Mouse (Mus musculus) limb, embryonic 10.5 days (tissue): ENCODE measurements around the gene Ehmt2. TPM values are rescaled to one million over a fixed set of nuclear protein-coding genes. Genes with fewer than 3 reads are reported as not detected.

Source experiments
- DNase-seq: peaks from one replicate; pipeline ENCODE4 v3.0.0-alpha.2; 2017; ENCODE audit warnings: low spot score
- H3K27ac ChIP-seq: fragments of 300-500 bp; sonication (generic); 2 replicates; pipeline ENCODE4 v1.5.1; 2016; ENCODE audit warnings: mild to moderate bottlenecking
- H3K27me3 ChIP-seq: fragments of 300-500 bp; sonication (generic); 2 replicates; pipeline ENCODE4 v1.6.1; 2016; ENCODE audit warnings: low read depth, mild to moderate bottlenecking; ENCODE audit not compliant: poor library complexity, severe bottlenecking
- H3K36me3 ChIP-seq: fragments of 300-500 bp; sonication (generic); 2 replicates; pipeline ENCODE4 v1.6.1; 2016; ENCODE audit warnings: mild to moderate bottlenecking, moderate library complexity
- H3K4me1 ChIP-seq: fragments of 300-500 bp; sonication (generic); 2 replicates; pipeline ENCODE4 v1.6.1; 2016
- H3K4me3 ChIP-seq: fragments of 300-500 bp; sonication (generic); 2 replicates; pipeline ENCODE4 v1.5.1; 2016; ENCODE audit warnings: mild to moderate bottlenecking, moderate library complexity
- H3K9me3 ChIP-seq: fragments of 300-500 bp; sonication (generic); replicated peaks from 2 replicates; pipeline ENCODE4 v1.6.1; 2016; ENCODE audit warnings: mild to moderate bottlenecking
- WGBS: fragments of 180-500 bp; shearing (Covaris S2); methylation state at CpG from one replicate; pipeline ENCODE4 v1.1.7; 2016; 5-methylcytosine and 5-hydroxymethylcytosine counted together
- polyA plus RNA-seq: library from polyadenylated mRNA; unstranded; fragments of >200 nt; fragmentation: Nextera tagmentation; extraction: Ambion mirVana; gene quantifications from 2 replicates; pipeline ENCODE4 v1.2.1, GENCODE M21; 2016

Ehmt2 gene
- polyA plus RNA-seq, 1 experiment from 2014 or later: 116 TPM

- Histone ChIP-seq H3K4me1 (peaks cover 21% of the 10 kb centered on the region), H3K27ac (no peak within 1 kb of the TSS), H3K36me3 (no peaks in the 10 kb centered on the region), H3K27me3 (peaks cover 31% of the 10 kb centered on the region), H3K4me3 (no peak within 1 kb of the TSS), H3K9me3 (no peaks in the 10 kb centered on the region)
- no peak for DNase-seq
- WGBS: 66% methylated on average over 11 of the region's 11 CpGs
Measured at GRCm38 (mm10) chr17:34879336-34879879, 18.9 kb upstream of the Ehmt2 start, which contains the start of gene Zbtb12. Gene Zbtb12 (plus strand): TSS chr17:34879483.

- no peak for DNase-seq
- no peak overlapping the region for H3K27ac ChIP-seq
Measured at GRCm38 (mm10) chr17:34881166-34881565, 17.1 kb upstream of the Ehmt2 start.

GRCm38 (mm10) chr17:34881683-34882310, 16.5 kb upstream of the Ehmt2 start, which contains the start of gene Gm20547:
Gene Gm20547 (minus strand): TSS chr17:34882042.
- WGBS: 12% methylated on average over 15 of the region's 15 CpGs
- no peak for DNase-seq
- Histone ChIP-seq H3K4me1 (peaks cover 21% of the 10 kb centered on the region), H3K27me3 (peaks cover 31% of the 10 kb centered on the region), H3K36me3 (no peaks in the 10 kb centered on the region), H3K4me3 (peak within 1 kb of the TSS; percentile 22; the same call in 1 of the 2 replicates), H3K9me3 (no peaks in the 10 kb centered on the region), H3K27ac (no peak within 1 kb of the TSS)

More at GRCm38 (mm10) chr17:34881166-34881565, 17.1 kb upstream of the Ehmt2 start:
- H3K9me3 ChIP-seq: no peaks in the 10 kb centered on the region
- H3K36me3 ChIP-seq: no peaks in the 10 kb centered on the region
- H3K4me1 ChIP-seq: peaks cover 21% of the 10 kb centered on the region
- H3K4me3 ChIP-seq: no peak overlapping the region
- peaks cover 31% of the 10 kb centered on the region for H3K27me3 ChIP-seq

DNA sequence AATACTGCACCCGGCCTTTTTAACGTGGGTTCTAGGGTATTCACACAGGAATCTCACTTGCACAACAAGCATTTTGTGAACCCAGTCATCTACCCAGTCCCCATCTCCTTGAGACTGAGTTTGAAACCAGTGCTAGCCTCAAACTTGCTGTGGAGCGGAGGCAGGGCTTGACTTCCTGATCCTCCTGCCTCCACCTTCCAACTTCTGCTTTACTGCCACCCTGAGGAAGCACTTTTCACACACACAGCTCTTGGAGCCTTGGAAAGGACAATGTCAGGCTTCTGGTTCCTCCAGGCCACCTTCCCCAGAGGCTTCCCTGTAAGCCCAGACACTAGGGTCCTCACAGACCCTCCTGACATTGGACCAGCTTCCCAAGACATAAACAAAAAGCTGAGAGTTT, 14.9 kb upstream of the Ehmt2 start:
- Histone ChIP-seq H3K36me3 (no peaks in the 10 kb centered on the region), H3K27me3 (peaks cover 31% of the 10 kb centered on the region), H3K27ac (no peak overlapping the region), H3K4me1 (peaks cover 21% of the 10 kb centered on the region), H3K4me3 (no peak overlapping the region), H3K9me3 (no peaks in the 10 kb centered on the region)
- WGBS: 75% methylated on average over 3 of the region's 3 CpGs
- no peak for DNase-seq

GRCm38 (mm10) chr17:34884704-34885103, 13.6 kb upstream of the Ehmt2 start:
- H3K9me3 ChIP-seq: no peaks in the 10 kb centered on the region
- peaks cover 29% of the 10 kb centered on the region for H3K27me3 ChIP-seq
- no peak overlapping the region for H3K4me3 ChIP-seq
- H3K27ac ChIP-seq: no peak overlapping the region
- H3K36me3 ChIP-seq: no peaks in the 10 kb centered on the region
- H3K4me1 ChIP-seq: peaks cover 17% of the 10 kb centered on the region
- WGBS: 86% methylated on average over 6 of the region's 6 CpGs
- no peak for DNase-seq

DNA sequence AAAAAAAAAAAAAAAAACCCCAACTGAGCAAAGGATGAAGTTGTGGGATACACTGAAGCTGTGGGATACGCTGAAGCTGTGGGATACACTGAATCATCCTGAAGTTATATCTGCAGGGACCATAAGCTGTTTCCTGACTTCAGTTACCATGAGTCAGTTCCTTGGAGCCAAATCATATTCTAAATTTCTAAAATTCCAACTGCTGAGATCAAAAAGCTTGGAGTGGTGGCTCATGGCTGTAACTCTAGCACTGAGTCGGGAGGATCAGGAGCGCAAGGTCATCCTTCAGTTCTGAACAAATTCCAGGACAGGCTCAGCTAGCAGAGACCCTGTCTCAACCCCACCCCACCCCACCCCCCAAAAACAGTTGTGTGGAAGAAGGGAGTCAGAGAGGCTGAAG, 12.7 kb upstream of the Ehmt2 start:
- no peak for DNase-seq
- no peak overlapping the region for H3K4me3 ChIP-seq
- H3K27me3 ChIP-seq: peaks cover 27% of the 10 kb centered on the region
- H3K9me3 ChIP-seq: no peaks in the 10 kb centered on the region
- 85% methylated on average over 3 of the region's 3 CpGs for WGBS
- H3K27ac ChIP-seq: no peak overlapping the region
- H3K4me1 ChIP-seq: peaks cover 15% of the 10 kb centered on the region
- H3K36me3 ChIP-seq: no peaks in the 10 kb centered on the region

- Histone ChIP-seq H3K4me3 (no peak overlapping the region), H3K9me3 (no peaks in the 10 kb centered on the region), H3K4me1 (peaks cover 8% of the 10 kb centered on the region), H3K27me3 (peaks cover 10% of the 10 kb centered on the region; the same call in 1 of the 2 replicates), H3K27ac (no peak overlapping the region), H3K36me3 (no peaks in the 10 kb centered on the region)
- no peak for DNase-seq
- 90% methylated on average over 5 of the region's 5 CpGs for WGBS
Measured at GRCm38 (mm10) chr17:34887942-34888341, 10.3 kb upstream of the Ehmt2 start.

DNA sequence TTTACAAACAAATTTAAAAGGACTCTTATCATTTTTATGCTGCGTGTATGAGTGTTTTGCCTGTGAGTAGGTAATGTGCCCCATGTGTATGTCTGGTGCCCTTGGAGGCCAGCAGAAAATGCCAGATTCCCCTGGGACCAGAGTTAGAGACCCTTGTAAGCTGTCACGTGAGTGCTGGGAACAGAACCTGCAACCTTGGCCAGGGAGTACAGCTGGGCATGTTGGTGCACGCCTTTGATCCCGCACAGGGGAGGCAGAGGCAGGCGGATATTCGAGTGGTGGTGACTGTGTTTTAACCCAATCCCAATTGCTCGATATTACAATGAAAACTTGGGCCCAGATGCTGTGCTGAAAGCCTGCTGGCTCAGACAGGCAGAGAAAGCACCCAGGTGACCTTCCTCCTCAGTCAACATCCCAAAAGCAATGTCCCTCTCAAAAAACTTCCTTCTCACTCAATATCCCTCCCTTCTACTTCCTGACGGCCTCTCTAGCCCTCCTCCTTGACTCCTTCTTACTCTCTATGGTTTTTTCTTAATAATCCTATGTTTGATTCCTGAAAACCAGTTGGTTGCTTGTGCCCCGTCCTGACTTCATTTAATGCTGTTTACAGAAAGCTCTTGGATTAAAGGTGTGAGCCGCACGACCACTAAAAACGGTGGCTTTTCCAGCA, 8.1 kb upstream of the Ehmt2 start:
- no peaks in the 10 kb centered on the region for H3K9me3 ChIP-seq
- 90% methylated on average over 12 of the region's 12 CpGs for WGBS

DNA sequence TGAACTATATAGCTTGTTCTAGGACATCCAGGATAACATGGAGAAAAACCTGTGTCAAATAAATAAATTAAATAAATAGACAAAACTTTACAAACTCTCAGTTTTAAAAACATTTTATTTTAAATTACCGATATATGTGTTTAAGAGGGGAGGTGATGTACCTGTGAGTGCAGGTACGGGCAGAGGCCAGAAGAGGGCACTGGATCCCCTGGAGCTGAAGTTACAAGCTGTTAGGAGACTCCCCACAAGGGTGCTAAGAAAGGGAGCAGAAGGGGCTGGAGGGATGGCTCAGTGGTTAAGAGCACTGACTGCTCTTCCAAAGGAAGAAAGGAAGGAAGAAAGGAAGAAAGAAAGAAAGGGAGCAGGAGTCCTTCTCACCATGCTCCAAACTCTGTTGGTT, 6.9 kb upstream of the Ehmt2 start:
- Histone ChIP-seq H3K4me3 (no peak overlapping the region), H3K4me1 (peaks cover 25% of the 10 kb centered on the region), H3K27me3 (no peaks in the 10 kb centered on the region), H3K36me3 (peaks cover 12% of the 10 kb centered on the region), H3K9me3 (no peaks in the 10 kb centered on the region), H3K27ac (no peak overlapping the region)
- WGBS: 93% methylated on average over 2 of the region's 2 CpGs
- no peak for DNase-seq

More for the DNA sequence above, 8.1 kb upstream of the Ehmt2 start:
- no peak overlapping the region for H3K27ac ChIP-seq
- no peak overlapping the region for H3K4me3 ChIP-seq
- H3K27me3 ChIP-seq: no peaks in the 10 kb centered on the region
- H3K4me1 ChIP-seq: peaks cover 13% of the 10 kb centered on the region
- peaks cover under 1% of the 10 kb centered on the region; the same call in 1 of the 2 replicates for H3K36me3 ChIP-seq
- no peak for DNase-seq

DNA sequence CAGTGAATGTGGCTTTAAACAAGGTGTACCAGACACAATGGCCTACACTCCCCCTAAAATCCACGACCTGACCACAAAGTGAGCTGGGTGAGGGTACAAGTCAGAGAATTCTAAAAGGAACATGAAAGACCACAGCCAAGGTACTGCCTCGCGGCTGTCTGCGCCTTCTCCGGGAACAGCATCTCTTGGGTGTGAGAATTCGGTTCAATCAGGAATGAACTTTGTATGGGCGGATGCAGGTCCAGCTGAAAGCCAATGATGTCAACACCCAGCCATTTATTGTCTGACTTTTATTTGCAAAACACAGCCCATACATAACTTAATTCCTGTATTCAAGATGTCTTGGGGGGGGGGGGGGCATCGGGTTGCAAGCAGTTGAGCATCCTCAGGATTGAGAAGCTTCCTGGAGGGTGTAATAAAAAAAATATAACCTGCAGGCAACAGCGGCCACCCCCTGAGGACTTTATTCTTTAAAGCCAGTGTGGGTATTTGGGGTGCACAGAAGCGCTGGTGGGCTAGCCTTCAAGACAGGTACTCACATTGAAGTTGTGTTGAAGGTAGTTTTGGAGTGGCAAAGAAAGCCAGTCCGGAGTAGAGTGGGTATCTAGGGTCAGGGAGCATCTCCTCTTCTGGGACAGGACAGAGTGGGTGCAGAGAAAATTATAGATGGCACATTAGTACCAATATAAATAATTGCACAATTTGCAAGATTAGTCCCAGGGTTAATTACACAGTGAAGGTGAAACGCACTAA, 5.0 kb upstream of the Ehmt2 start:
- Histone ChIP-seq H3K36me3 (peaks cover 18% of the 10 kb centered on the region), H3K27me3 (no peaks in the 10 kb centered on the region), H3K4me1 (peaks cover 42% of the 10 kb centered on the region), H3K9me3 (no peaks in the 10 kb centered on the region), H3K27ac (peak overlapping the region; percentile 99), H3K4me3 (peak overlapping the region; percentile 99)
- no peak for DNase-seq
- 77% methylated on average over 12 of the region's 12 CpGs for WGBS

- Histone ChIP-seq H3K4me3 (peak overlapping the region; percentile 99), H3K9me3 (no peaks in the 10 kb centered on the region), H3K36me3 (peaks cover 18% of the 10 kb centered on the region), H3K4me1 (peaks cover 43% of the 10 kb centered on the region), H3K27ac (peak overlapping the region; percentile 99), H3K27me3 (no peaks in the 10 kb centered on the region)
- DNase-seq: peak; percentile 97
- WGBS: under 1% methylated on average over 35 of the region's 51 CpGs
Measured at GRCm38 (mm10) chr17:34894074-34894597, 4.1 kb upstream of the Ehmt2 start.

- 10% methylated on average over 51 of the region's 51 CpGs for WGBS
- peak; percentile 63 for DNase-seq
- H3K27ac ChIP-seq: peak overlapping the region; percentile 99
- H3K9me3 ChIP-seq: no peaks in the 10 kb centered on the region
- peak overlapping the region; percentile 99 for H3K4me3 ChIP-seq
- peaks cover 18% of the 10 kb centered on the region for H3K36me3 ChIP-seq
- peaks cover 50% of the 10 kb centered on the region for H3K4me1 ChIP-seq
- no peaks in the 10 kb centered on the region for H3K27me3 ChIP-seq
Measured at GRCm38 (mm10) chr17:34894801-34895530, 3.3 kb upstream of the Ehmt2 start.
